Mouse (Mus musculus): ENCODE measurements around the gene Fstl1. TPM values are rescaled to one million over a fixed set of nuclear protein-coding genes. Genes with fewer than 3 reads are reported as not detected.

Fstl1 gene
- total RNA-seq, 2 experiments from 2014 or later, result 34.5 to 41.8 TPM

DNA sequence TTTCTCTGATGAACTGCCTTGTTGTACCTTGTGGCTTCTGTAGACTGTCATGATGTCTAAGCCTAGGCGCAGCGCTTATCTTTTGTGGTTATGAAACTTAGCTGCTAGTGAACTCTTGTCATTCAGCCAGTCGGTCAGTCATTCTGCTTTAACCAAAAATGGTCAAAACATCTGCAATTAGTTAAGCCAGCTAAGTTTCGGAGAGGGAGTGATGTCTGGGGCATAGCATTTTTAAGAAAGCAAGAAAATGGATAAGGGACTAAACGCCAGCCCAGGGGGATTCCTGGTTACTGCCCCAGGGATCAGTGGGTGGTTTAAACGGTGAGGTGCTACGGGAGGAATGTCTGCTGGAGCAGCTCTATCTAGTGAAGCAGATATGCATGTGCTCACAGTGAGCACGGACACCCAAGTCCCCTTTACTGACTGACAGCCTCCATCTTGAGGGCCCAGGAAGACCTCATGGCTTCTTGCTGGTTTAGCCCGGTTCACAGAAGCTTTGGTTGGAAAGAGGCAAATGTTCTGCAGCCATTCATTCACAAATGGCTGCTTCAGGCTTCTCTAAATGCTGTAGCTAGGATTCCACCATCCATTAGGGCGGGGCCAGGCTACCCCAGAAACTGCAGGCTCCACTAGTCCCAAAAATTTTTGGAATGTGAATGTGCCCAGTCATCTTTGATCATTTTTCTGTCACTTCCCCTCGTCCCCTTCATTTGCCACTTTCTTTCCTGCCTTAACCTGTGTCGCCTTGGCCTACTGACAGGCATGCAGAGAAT is 13.5 kb downstream of the Fstl1 start:
- no peak overlapping the region for H3K27ac ChIP-seq
- TF ChIP-seq CTCF (conservative IDR thresholded peaks at IDR 0.05), result no peak
- DNase-seq (ENCODE audit: low spot score in 2 of 2), result no peak
- no peak overlapping the region for H3K4me3 ChIP-seq

DNA sequence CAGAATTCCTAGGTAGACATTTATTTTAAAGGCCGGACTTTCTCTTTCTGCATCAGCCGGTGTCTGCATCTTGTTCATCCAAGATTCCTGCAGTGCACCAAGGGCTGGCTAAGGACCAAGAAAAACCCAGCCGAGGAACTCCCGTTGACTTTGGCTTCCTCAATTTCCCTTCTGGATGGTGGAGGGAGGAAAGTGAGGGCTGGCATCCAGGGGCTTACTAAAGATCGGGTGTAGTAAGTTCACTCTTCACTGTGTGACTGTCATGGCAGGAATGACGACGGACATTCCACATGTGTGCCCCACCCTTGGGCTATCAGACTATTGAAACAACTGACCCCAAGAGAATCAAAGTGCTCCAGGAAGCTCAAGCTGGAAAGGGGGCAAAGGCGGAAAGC is 14.1 kb downstream of the Fstl1 start:
- Histone ChIP-seq H3K27ac (no peak overlapping the region), H3K4me3 (no peak overlapping the region)

DNA sequence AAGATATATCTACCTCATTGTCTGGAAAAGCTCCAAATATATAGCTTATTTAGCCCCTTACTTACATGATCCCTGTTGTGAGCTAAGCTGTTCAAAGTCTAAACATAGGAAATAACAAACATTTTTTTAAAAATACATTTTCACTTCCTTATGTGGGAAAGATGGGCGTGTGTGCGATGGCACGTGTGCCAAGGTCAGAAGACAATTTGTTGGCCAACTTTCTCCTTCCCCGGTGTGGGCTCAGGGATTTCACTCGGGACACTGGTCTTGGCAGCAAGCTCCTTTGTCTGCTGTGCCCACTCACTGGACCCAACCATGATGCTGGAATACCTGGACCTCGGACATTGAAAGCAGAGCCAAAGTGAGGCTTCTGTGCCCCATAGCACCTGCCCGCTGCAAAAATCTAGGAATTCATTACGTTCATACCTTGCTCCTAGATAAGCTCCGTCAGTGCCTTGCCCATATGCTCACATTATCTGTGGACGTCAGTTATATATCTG is 19.0 kb downstream of the Fstl1 start:
- TF ChIP-seq CTCF (conservative IDR thresholded peaks at IDR 0.05), result no peak
- Histone ChIP-seq H3K4me3 (no peak overlapping the region), H3K27ac (no peak overlapping the region)
- no peak for DNase-seq (ENCODE audit: low spot score in 2 of 2)

More for the DNA sequence above, 14.1 kb downstream of the Fstl1 start:
- no peak for TF ChIP-seq CTCF (conservative IDR thresholded peaks at IDR 0.05)
- DNase-seq (ENCODE audit: low spot score in 2 of 2), result no peak

DNA sequence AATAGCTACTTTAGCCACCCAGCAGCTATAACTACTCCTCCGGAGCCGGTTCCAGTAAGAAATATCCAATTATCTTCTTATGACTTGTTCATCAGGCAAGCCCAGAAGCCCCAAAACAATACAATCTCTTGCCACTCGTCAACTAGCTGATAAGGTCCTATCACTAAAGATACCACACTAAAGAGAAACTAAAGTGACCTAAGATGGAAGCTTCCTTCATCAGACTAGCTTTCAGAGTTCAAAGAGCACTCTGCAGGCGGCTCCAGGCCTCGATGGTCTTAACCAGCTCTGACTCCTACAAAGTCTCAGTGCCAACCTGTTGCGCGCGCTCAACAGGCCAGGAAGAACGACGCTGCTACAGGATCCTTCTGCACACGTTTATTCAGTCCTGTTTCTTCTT is 19.6 kb downstream of the Fstl1 start:
- H3K27ac ChIP-seq, result no peak overlapping the region
- no peak for DNase-seq (ENCODE audit: low spot score in 2 of 2)
- no peak overlapping the region for H3K4me3 ChIP-seq
- TF ChIP-seq CTCF (conservative IDR thresholded peaks at IDR 0.05), result no peak

DNA sequence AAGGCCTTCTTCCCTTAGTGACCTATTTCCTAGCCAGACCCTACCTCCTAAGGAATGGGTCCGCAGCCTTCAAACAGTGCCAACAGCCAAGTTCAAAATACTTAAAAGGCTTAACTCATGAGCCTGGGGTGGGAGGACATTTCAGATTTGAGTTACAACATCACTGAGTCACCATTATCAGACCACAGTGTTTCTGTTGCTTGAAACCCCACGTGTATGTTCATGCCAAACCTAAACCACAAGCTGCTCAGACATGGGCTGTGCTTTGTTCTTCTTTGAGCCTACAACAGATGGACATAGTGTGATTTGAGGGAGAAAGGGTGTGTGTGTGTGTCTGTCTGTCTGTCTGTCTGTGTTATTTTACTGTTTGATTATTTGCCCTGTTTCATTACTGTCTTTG is 24.4 kb downstream of the Fstl1 start:
- Histone ChIP-seq H3K27ac (peak overlapping the region; percentile 58; the same call in 1 of the 2 replicates), H3K4me3 (no peak overlapping the region)
- no peak for TF ChIP-seq CTCF (conservative IDR thresholded peaks at IDR 0.05)
- no peak for DNase-seq (ENCODE audit: low spot score in 2 of 2)

DNA sequence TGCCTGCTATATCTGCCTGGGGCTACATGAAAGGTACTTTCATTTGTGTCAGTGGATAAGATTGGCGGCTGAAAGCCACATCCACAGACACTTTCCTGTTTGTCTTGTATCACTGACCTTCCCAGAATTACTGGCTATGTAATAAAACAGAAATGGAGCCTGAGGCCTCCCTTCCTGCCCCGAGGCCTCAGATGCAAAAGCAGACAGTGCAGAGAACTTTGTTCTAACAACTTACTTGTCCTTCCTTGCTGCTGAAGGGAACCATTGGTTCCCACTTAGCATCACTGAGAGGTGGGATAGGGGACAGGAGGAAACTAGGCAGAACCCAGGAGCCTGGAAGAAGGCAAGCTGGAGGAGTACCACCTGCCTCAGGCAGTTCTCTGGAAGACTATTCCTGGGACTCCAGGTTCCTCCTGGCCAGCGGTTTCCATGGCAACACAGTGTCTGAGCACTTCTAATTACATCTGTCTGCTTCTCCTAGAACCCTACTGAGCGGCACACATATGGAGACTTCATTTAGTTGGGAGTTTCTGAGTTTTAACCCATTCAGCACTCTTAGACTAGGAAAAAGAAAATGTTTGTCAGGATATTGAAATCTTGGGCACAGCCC is 26.1 kb downstream of the Fstl1 start:
- TF ChIP-seq CTCF (conservative IDR thresholded peaks at IDR 0.05), result no peak
- no peak overlapping the region for H3K4me3 ChIP-seq
- peak in 1 of 2 experiments; percentile 25 for DNase-seq (ENCODE audit: low spot score in 2 of 2)
- H3K27ac ChIP-seq, result peak overlapping the region; percentile 39; the same call in 1 of the 2 replicates

DNA sequence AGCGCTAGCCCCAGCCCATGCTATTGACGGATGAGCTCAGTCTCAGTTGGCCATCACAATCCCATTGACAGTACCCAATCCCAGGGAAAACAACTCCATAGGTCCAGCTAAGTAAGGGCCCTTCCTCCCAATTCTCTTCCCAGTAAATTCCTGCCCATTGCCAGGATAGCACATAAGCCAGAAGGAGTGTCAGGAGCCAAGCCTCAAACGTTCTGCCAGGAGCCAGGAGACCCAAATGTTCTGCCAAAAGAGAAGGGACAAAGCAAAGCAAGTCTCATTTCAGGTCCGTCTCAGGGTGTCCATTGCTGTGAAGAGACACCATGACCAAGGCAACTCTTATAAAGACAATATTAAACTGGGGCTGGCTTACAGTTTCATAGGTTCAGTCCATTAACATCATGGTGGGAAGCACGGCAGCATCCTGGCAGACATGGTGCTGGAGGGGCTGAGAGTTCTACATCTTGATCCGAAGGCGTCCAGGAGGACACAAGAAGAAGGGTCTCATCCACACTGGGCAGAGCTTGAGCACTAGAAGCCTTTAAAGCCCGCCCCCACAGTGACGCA is 26.8 kb downstream of the Fstl1 start:
- no peak overlapping the region for H3K4me3 ChIP-seq
- peak overlapping the region; percentile 39; the same call in 1 of the 2 replicates for H3K27ac ChIP-seq
- TF ChIP-seq CTCF (conservative IDR thresholded peaks at IDR 0.05), result no peak
- no peak for DNase-seq (ENCODE audit: low spot score in 2 of 2)

DNA sequence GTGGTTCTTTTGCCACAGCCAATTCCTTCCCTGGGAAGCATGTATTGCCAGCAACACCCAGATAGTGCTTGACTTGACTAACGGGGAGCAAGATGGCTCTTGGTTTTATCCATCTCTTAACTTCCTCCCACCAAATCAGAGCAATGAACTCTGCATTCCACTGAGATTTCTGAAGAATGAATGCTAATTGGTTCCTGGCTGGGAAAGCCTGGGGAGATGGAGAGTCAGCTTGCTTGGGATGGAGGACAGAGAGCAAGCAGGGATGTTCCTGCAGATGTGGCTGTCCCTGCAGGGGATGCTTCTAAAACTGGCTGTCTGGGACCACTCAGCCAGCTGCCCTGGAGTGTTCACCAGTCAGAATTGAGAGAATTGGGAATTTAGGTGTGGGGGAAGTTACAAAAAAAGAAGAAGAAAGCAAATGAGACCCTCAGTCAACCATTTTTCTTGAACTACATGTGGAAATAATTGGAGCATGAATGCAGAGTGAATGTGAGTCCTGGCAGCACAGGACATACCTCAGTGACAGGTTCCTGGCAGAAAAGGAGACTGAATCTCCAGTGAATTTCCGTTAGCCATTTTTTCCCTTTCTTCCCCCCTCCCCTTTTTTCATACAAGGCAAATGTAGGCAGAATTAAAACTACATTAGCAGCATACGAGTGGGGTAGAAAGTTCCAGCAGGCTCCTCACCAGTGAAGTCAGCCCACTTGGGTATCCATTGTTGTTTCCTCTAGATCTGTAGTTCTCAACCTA is 29.2 kb downstream of the Fstl1 start:
- no peak overlapping the region for H3K4me3 ChIP-seq

DNA sequence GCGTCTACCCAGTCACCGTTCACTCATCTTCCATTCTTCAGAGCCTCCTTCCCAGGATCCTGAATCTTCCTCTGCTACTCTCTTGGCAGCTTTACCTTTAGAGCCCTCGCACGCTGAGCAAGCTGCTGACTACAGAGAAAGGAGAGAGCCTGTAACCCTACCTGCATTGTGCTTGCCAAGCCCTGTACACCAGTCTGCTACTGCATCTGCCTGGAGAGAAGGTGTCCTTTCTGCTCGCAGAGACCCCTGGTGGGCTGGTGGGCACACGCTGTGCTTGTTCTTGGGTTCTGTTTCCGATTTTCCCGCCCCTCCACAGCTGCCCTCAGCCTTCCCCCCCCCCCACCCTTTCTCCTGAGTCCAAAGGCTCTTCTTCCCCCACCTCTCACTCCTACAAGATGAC is 30.6 kb downstream of the Fstl1 start:
- no peak for TF ChIP-seq CTCF (conservative IDR thresholded peaks at IDR 0.05)
- no peak overlapping the region for H3K27ac ChIP-seq
- DNase-seq (ENCODE audit: low spot score in 2 of 2), result no peak
- no peak overlapping the region for H3K4me3 ChIP-seq

More for the DNA sequence above, 29.2 kb downstream of the Fstl1 start:
- H3K27ac ChIP-seq, result no peak overlapping the region
- TF ChIP-seq CTCF (conservative IDR thresholded peaks at IDR 0.05), result no peak
- no peak for DNase-seq (ENCODE audit: low spot score in 2 of 2)

DNA sequence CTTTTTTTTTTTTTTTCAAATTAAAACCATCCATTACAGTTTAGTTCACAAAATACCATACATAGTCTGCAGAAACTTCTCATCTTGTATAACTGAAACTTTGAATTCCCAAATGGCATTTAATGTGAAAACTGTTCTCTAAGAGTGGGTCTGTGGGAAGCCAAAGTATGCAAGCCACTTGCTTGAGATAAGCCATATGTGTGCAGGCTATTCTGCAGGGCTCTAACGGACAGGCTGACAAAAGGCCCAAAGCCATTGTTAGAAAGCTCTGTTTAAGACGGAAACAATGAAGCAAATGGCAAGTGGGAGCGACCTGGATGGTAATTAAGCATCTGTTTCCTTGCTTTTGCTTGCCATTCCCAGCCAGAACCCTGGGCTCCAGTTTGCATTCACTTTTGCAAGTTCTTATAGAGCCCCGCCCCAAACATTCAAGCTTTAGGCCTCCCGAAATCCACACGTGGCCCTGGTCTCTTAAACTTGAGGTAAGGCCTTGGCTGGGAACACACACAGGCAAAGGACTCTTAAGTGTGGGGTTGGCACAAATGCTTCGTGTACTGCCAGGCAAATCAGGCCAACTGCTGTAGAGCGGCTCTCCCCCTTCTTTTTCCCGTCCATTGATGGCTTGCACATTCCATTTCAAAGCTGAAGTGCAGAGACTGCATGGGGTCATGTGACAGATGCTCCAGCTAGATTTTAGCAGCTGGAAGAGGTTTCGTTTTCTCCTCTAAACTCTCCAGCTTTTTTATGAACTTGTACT is 32.4 kb downstream of the Fstl1 start:
- Histone ChIP-seq H3K27ac (peak overlapping the region; percentile 80), H3K4me3 (no peak overlapping the region)
- no peak for DNase-seq (ENCODE audit: low spot score in 2 of 2)
- TF ChIP-seq CTCF (conservative IDR thresholded peaks at IDR 0.05), result no peak

DNA sequence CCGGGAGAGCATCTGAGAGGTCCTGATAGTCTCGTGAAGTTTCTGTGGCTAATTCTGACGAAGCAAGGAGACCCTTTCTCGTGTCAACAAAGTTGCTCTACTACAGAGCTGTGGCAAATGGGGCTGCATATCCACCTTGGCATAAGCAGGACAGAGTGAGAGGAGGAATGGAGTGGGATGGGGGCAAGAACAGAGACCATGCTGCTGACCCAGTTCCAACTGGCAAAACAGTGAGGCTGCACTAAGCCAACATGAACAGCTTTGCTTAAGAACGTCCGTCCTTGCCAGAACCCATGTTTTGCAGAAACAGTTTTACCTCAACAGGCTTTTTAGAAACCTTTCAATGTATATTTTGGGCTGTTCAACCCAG is 32.9 kb downstream of the Fstl1 start:
- H3K4me3 ChIP-seq, result no peak overlapping the region
- no peak for TF ChIP-seq CTCF (conservative IDR thresholded peaks at IDR 0.05)
- peak overlapping the region; percentile 80 for H3K27ac ChIP-seq
- DNase-seq (ENCODE audit: low spot score in 2 of 2), result peak in 1 of 2 experiments; percentile 28

DNA sequence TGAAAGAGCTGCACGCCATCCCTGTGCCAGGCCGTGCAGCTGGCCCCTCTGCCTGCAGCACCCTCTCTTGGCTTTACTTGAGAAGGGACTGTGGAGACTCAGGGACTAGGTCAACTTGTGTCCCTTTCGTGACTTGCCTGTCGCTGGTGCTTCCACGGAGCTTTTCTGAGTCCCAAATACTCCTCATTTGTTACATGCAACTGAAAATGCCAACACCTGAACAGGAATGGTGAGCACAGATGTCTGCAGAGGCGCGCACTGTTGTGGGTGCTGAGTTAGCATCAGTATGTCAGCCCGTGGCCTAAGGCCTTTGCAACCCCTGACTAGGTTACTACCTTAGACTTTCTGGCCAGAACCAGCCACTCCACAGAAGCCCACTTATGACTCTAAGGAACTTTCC is 35.2 kb downstream of the Fstl1 start:
- no peak for TF ChIP-seq CTCF (conservative IDR thresholded peaks at IDR 0.05)

More for the DNA sequence above, 35.2 kb downstream of the Fstl1 start:
- peak overlapping the region; percentile 95 for H3K27ac ChIP-seq
- no peak for DNase-seq (ENCODE audit: low spot score in 2 of 2)
- no peak overlapping the region; the same call in 1 of the 2 replicates for H3K4me3 ChIP-seq
